Mouse (Mus musculus): ENCODE measurements around the gene Bche. TPM values are rescaled to one million over a fixed set of nuclear protein-coding genes. Genes with fewer than 3 reads are reported as not detected.

Bche gene
- total RNA-seq (2014; fragmentation: Nextera tagmentation) (not detected in 2 replicates), total RNA-seq (2017) (not detected in 2 replicates)

- ATAC-seq (replicated peaks; ENCODE audit: low FRiP score, low TSS enrichment, poor library complexity, severe bottlenecking) = no peak
Observed at GRCm38 (mm10) chr3:73708410-73708714, at the start of gene Bche. Gene Bche, minus strand, starts transcription at chr3:73708415.

- no peak for ATAC-seq (replicated peaks; ENCODE audit: low FRiP score, low TSS enrichment, poor library complexity, severe bottlenecking)
Observed at GRCm38 (mm10) chr3:73741998-73742397, 33.8 kb upstream of the Bche start.

- no peak for ATAC-seq (replicated peaks; ENCODE audit: low FRiP score, low TSS enrichment, poor library complexity, severe bottlenecking)
Observed at GRCm38 (mm10) chr3:73731677-73732076, 23.5 kb upstream of the Bche start.

- ATAC-seq (replicated peaks; ENCODE audit: low FRiP score, low TSS enrichment, poor library complexity, severe bottlenecking) = no peak
Observed at GRCm38 (mm10) chr3:73729511-73729910, 21.3 kb upstream of the Bche start.

- no peak for ATAC-seq (replicated peaks; ENCODE audit: low FRiP score, low TSS enrichment, poor library complexity, severe bottlenecking)
Observed at GRCm38 (mm10) chr3:73725711-73726110, 17.5 kb upstream of the Bche start.

- ATAC-seq (replicated peaks; ENCODE audit: low FRiP score, low TSS enrichment, poor library complexity, severe bottlenecking) = no peak
Observed at GRCm38 (mm10) chr3:73724869-73725268, 16.7 kb upstream of the Bche start.

- ATAC-seq (replicated peaks; ENCODE audit: low FRiP score, low TSS enrichment, poor library complexity, severe bottlenecking) = no peak
Observed at GRCm38 (mm10) chr3:73717610-73718284, 9.5 kb upstream of the Bche start.

GRCm38 (mm10) chr3:73709871-73710270 is 1.7 kb upstream of the Bche start:
- ATAC-seq (replicated peaks; ENCODE audit: low FRiP score, low TSS enrichment, poor library complexity, severe bottlenecking) = no peak

- no peak for ATAC-seq (replicated peaks; ENCODE audit: low FRiP score, low TSS enrichment, poor library complexity, severe bottlenecking)
Observed at GRCm38 (mm10) chr3:73707461-73708409, 480 bp downstream of the Bche start.

- no peak for ATAC-seq (replicated peaks; ENCODE audit: low FRiP score, low TSS enrichment, poor library complexity, severe bottlenecking)
Observed at GRCm38 (mm10) chr3:73706544-73706943, 1.7 kb downstream of the Bche start.

GRCm38 (mm10) chr3:73698889-73699288 is 9.3 kb downstream of the Bche start:
- no peak for ATAC-seq (replicated peaks; ENCODE audit: low FRiP score, low TSS enrichment, poor library complexity, severe bottlenecking)

- no peak for ATAC-seq (replicated peaks; ENCODE audit: low FRiP score, low TSS enrichment, poor library complexity, severe bottlenecking)
Observed at GRCm38 (mm10) chr3:73673333-73673732, 34.9 kb downstream of the Bche start.

- ATAC-seq (replicated peaks; ENCODE audit: low FRiP score, low TSS enrichment, poor library complexity, severe bottlenecking) = no peak
Observed at GRCm38 (mm10) chr3:73668172-73668571, 40.0 kb downstream of the Bche start.

GRCm38 (mm10) chr3:73667245-73668131 is 40.7 kb downstream of the Bche start:
- no peak for ATAC-seq (replicated peaks; ENCODE audit: low FRiP score, low TSS enrichment, poor library complexity, severe bottlenecking)

GRCm38 (mm10) chr3:73650281-73650680 is 57.9 kb downstream of the Bche start:
- no peak for ATAC-seq (replicated peaks; ENCODE audit: low FRiP score, low TSS enrichment, poor library complexity, severe bottlenecking)

GRCm38 (mm10) chr3:73647064-73647463 is 61.2 kb downstream of the Bche start:
- ATAC-seq (replicated peaks; ENCODE audit: low FRiP score, low TSS enrichment, poor library complexity, severe bottlenecking) = no peak

- no peak for ATAC-seq (replicated peaks; ENCODE audit: low FRiP score, low TSS enrichment, poor library complexity, severe bottlenecking)
Observed at GRCm38 (mm10) chr3:73611421-73611820, 96.8 kb downstream of the Bche start.

- ATAC-seq (replicated peaks; ENCODE audit: low FRiP score, low TSS enrichment, poor library complexity, severe bottlenecking) = no peak
Observed at GRCm38 (mm10) chr3:73591757-73592533, 116.3 kb downstream of the Bche start.

All from megakaryocyte-erythroid progenitor cell, adult 5-6 weeks (primary cell).